Mouse (Mus musculus) kidney, postnatal 4 days (tissue): ENCODE data around the gene Adamts20.
"Not testable (repeated sequence)": the region's sequence is repeated elsewhere in the genome, so short reads cannot be mapped to it uniquely, and the experiment has no call there.

Experiments used
- DNase-seq, 2 experiments: peaks; one replicate each; pipeline ENCODE4 v3.0.0; 2021; ENCODE audit warnings: mixed read lengths in 2 of 2

Adamts20 gene

GRCm38 (mm10) chr15:94444043-94444436 is 21.2 kb downstream of the Adamts20 start:
- DNase-seq: peak in 1 of 2 experiments; percentile 24

- DNase-seq: no peak
Measured at GRCm38 (mm10) chr15:94443025-94443424, 22.2 kb downstream of the Adamts20 start.

GRCm38 (mm10) chr15:94435532-94435931 is 29.7 kb downstream of the Adamts20 start:
- no peak for DNase-seq

- no peak for DNase-seq
Measured at GRCm38 (mm10) chr15:94430681-94431405, 34.4 kb downstream of the Adamts20 start.

GRCm38 (mm10) chr15:94428726-94429125 is 36.5 kb downstream of the Adamts20 start:
- no peak for DNase-seq

- DNase-seq: no peak
Measured at GRCm38 (mm10) chr15:94427482-94428214, 37.6 kb downstream of the Adamts20 start.

GRCm38 (mm10) chr15:94420526-94420925 is 44.7 kb downstream of the Adamts20 start:
- DNase-seq: no peak

GRCm38 (mm10) chr15:94419167-94419566 is 46.1 kb downstream of the Adamts20 start:
- DNase-seq: no peak

GRCm38 (mm10) chr15:94418427-94418826 is 46.8 kb downstream of the Adamts20 start:
- DNase-seq: no peak

- DNase-seq: no peak
Measured at GRCm38 (mm10) chr15:94417216-94418155, 47.7 kb downstream of the Adamts20 start.

- no peak for DNase-seq
Measured at GRCm38 (mm10) chr15:94409832-94410231, 55.4 kb downstream of the Adamts20 start.

GRCm38 (mm10) chr15:94406364-94406763 is 58.9 kb downstream of the Adamts20 start:
- DNase-seq: no peak

- DNase-seq: peak; percentile 87 to 88
Measured at GRCm38 (mm10) chr15:94404071-94404545, 61.1 kb downstream of the Adamts20 start.

- DNase-seq: peak in 1 of 2 experiments; percentile 8
Measured at GRCm38 (mm10) chr15:94403461-94404070, 61.7 kb downstream of the Adamts20 start.

GRCm38 (mm10) chr15:94403018-94403417 is 62.2 kb downstream of the Adamts20 start:
- no peak for DNase-seq

GRCm38 (mm10) chr15:94392737-94393136 is 72.5 kb downstream of the Adamts20 start:
- no peak for DNase-seq

GRCm38 (mm10) chr15:94390127-94390526 is 75.1 kb downstream of the Adamts20 start:
- DNase-seq: not testable (repeated sequence)

GRCm38 (mm10) chr15:94379425-94379824 is 85.8 kb downstream of the Adamts20 start:
- DNase-seq: peak; percentile 15 to 24

GRCm38 (mm10) chr15:94372548-94372947 is 92.7 kb downstream of the Adamts20 start:
- no peak for DNase-seq

GRCm38 (mm10) chr15:94349052-94349451 is 116.2 kb downstream of the Adamts20 start:
- DNase-seq: no peak

- DNase-seq: no peak
Measured at GRCm38 (mm10) chr15:94344317-94344716, 120.9 kb downstream of the Adamts20 start.

- peak; percentile 91 to 92 for DNase-seq
Measured at GRCm38 (mm10) chr15:94342365-94342764, 122.9 kb downstream of the Adamts20 start.
